Mouse (Mus musculus) C2C12 (cell line): ENCODE results near the gene Fdx1l.

Experiments
- CTCF ChIP-seq: IDR thresholded peaks from one replicate; pipeline ENCODE4 v1.5.1; 2011; ENCODE audit not compliant: control insufficient read depth, insufficient read depth, insufficient read length
- USF1 ChIP-seq: IDR thresholded peaks from one replicate; pipeline ENCODE4 v1.6.1; 2011; ENCODE audit warnings: low read depth, mild to moderate bottlenecking, control low read depth, moderate library complexity

DNA sequence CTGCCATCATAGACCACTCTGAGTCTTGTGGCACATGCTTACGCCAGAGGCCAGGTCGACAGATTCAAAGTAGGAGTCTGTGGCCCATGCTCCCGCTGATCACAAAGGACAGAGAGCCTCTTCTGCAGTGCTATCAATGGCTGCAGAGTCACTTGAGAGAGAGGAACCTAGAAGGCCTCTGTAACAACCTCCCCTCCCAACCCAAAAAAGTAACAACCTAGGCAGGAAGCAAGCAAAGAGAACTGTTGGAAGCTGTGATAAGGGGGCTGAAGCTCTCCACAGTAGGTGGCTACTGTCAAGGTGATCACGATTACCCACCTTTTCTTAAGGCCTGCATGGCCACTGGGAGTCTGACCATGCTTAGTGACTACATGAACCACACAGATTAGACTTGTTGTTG lies 29.9 kb downstream of the Fdx1l start:
- TF ChIP-seq USF1: no peak
- no peak for TF ChIP-seq CTCF
